Mouse (Mus musculus) yolk sac, embryonic 10.5 days (tissue): Measurements from ENCODE around the gene Pou1f1.

Experiments
- DNase-seq: peaks from one replicate; pipeline ENCODE4 v3.0.0-alpha.2; 2017; ENCODE audit warnings: low spot score

The Pou1f1 gene

DNA sequence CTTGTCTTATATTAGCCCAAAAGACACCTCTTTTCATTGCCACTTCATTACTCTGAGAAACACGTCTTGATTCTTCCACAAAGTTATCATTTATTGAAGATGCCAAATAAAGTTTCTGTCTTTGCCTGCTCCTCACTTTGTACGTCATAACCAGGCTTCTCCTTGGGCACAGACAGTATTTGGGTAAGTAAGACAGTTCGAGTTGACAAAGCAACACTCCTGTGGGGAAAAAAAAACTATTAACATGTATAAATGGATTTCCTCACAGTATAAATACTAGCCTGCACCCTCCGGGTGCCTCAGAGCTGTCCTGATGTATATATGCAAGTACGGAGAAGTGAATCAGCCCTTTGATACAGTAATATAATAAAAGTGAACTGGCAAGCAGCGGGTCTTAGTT lies at the start of gene Pou1f1:
Gene Pou1f1, plus strand, starts transcription at position 301 of the 400 bp plus-strand sequence.
- no peak for DNase-seq

DNA sequence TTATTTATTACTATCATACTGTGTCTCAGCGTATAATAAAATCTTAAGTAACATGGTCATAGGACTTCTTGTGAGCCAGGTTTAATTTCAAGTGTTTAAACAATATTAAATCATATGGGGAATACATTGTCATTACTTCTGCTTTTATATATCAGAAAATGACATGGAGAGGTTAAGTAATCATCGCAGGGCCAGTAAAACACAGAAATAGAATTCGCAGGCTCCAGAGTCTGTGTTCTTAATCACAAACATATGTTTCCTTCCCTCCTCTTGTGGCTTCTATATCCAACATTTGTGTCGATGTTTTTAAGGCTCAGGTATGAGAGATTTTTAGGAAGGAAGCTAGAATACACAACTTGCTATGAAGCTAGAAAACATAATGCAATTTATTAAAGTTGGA lies 49.7 kb upstream of the Pou1f1 start:
- no peak for DNase-seq

DNA sequence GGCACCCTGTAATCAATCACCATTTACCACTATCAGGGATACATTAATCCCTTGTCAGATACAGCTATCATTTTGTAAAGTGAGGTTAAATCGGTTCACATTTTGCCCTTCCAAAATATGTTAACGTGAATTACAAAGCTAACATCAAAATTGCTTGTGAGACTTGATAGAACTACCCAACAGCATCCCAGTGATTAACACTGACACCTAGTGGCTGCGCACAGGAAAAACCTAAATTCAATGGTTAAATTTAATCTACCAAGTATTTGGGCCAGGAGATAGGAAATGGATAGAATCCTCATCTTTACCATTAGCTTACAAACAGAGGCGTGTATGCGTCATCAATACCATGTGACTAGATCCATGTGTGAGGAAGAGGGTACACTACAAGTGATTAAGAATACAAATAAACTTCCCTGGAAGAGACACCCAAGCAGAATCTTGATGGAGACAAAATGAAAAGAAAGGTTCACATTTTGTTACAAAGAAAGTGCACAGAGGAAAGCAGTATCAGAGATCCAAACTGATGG lies 47.8 kb upstream of the Pou1f1 start:
- DNase-seq: no peak

DNA sequence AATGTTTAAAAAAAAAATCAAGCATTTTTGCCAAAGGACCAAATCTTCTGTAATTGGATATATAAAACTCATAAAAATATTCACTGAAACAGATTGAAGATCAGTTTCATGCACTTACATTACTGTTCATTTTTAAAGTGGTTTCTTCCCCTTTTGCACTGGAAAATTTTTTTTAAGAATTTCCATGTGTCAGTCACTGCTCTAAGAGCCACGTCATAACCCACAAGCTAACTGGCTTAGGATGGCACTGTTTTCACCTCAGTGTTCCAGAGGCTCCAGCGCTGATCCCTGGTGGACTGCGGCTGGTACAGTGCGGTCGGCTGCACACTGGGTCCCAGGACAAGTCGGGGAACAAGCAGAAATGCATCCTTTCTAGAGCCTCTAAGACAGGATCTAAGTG lies 34.6 kb upstream of the Pou1f1 start:
- no peak for DNase-seq

DNA sequence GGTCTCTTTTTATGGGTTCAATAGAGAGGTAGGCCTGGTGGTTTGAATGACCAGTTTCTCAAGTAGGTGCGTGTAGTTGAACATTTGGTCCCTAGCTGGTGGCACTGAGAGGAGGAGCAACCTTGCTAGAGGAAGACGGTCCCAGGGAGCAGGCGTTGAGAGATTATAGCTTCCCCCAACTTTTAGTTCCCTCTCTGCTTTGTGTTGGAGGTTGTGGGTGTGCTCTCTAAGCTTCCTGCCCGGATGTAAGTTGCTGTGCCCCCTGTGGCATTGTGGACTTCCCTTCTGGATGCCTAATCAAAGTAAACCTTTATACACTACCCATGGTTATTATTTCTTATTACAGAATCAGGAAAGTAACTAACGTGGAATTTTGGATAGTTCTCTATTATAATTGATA lies 24.3 kb upstream of the Pou1f1 start:
- DNase-seq: no peak

DNA sequence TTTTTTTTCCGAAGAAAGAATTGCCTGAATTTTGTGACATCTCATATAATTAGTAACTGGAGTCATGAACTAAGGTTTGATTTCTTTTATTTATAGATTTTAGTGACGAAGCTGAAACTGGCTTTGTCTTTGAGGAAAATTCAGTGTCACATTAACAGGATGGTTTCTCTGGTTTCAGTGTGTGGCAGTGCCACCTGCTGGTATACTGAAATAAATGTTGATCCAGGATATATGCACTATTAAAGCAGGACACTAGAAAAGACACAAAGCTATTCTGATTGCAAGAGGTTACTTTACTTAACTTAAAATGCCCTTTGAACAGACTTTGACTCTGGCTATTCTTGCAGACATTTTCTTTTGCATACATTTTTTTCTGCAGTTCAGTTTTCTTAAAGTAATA lies 23.3 kb upstream of the Pou1f1 start:
- DNase-seq: no peak

DNA sequence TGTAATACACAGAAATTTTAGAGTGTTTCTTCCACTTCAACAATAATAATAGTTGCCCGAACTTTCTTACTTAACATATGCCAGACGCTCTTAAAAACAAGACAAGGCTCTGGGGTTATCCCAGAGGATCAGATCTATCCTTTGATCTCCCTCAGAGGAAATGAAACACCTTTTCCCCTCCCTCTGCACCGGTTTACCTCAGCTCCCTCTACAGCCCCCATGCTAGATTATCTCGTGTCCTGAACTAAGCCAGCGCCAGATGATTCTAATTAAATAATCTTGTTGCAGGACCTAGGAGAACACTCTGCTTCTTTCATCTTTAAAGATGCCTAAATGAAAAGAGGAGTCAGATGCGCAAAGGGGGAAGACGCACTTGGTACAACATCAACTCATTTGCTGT lies 6.1 kb upstream of the Pou1f1 start:
- no peak for DNase-seq

DNA sequence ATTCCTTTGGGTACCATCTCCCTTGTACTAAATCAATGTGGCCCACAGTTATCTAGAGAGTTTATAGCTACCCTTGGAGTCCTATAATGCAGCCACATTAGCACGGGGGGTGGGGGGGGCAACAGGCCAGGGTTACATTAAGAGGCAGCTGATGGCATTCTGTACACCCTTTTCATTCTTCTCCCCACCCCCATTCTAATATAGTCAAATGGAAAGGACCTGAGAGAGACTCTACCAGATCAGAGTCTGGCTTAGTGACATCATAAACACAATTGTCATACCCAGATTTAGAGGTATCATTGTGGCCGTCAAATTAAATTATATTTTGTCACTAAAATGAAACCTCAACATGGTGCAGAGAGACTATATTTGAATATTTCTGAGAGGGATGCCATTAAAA lies 5.7 kb downstream of the Pou1f1 start:
- no peak for DNase-seq

DNA sequence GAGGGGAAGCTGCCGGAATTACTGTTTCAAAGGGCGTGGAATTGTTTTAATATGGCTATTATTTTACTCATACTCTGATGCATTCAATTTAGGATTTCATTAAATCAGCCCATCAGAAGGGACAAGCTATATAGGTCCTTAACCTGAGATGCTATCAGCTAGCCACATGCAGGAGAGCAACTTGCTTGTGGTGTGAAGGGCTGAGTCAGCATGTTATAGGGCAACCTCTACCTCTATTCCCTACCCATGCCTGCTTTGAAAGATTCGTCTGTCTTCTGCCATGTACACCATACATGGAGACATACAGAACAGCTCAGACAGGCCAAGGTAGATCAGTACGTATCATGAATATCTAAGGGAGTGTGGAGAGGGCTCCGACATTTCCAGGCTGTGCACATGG lies 6.4 kb downstream of the Pou1f1 start:
- DNase-seq: no peak

DNA sequence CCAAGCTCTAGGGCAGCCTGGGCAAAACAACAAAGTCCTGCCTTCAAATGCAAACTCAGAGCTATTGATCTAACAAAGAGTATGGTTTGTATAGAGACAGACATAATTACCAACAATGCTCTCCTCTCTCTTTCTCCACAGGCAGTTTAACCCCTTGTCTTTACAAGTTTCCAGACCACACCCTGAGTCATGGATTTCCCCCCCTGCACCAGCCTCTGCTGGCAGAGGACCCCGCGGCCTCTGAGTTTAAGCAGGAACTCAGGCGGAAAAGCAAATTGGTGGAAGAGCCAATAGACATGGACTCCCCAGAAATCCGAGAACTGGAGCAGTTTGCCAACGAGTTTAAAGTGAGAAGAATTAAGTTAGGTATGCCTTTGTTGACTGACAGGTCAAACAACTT lies 9.3 kb downstream of the Pou1f1 start:
- no peak for DNase-seq

DNA sequence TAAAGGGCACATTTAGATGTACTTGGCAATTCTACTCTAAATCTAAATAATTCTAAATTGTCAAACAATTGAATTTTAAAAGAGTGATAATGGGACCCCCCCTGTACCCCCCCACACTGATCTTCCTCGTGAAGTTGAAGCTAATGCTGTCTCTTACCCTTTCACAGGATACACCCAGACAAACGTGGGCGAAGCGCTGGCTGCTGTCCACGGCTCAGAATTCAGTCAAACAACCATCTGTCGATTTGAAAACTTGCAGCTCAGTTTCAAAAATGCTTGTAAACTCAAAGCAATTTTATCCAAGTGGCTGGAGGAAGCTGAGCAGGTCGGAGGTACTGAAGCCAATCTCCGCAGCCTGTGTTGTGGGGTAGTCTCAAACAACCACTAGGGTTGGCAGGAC lies 11.4 kb downstream of the Pou1f1 start:
- DNase-seq: no peak

DNA sequence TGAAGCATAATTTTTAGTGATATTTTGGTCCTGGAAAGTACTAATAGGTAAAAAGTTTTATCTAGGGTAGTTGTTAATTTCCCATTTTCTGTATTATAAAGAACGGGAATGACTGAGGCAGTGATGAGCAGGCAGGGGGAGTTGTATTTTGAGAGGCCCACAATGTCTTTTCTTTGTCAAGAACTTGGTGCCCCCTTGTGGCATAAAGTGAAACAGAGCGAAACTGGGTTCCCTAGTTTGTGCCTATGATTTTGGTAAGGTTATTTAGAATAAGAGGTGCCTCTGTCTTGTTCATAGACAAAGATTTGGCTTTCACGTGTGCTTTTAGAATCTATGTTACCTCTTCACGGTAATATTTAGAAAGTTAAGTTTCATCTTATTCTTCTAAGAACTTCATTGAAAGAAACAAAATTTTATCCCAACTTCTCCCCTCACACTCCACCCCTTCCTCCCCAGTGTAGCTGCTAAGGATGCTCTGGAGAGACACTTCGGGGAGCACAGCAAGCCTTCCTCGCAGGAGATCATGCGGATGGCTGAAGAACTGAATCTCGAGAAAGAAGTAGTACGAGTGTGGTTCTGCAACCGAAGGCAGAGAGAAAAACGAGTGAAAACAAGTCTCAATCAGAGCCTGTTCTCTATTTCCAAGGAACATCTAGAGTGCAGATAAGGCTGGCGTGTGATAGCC lies 13.1 kb downstream of the Pou1f1 start:
- DNase-seq: no peak

DNA sequence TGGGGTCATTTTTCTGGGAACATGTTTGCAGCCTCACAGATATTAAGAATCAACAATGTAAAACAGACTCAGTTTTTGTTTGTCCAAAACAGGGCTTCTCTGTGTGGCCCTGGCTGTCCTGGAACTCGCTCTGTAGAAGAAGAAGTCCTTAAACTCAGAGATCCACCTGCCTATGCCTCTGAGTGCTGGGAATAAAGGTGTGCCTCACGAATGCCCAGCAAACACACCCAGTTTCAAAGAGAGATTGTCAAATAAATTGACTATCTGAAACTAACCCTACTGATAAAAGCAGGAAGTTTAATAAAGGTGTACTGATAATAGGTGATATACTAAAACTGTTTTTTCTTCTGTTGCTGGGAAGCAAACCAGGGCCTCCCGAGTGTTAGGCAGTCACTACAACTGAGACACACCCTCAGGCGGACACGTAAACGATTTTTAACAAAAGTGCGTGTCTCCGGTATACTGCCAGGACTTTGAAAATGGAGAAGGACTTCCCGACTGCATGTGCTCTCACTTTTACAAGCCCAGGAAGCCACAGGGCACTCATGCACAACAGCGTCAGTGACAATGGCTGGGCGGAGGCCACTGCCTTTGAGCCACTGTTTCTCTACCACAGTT lies 23.5 kb downstream of the Pou1f1 start:
- DNase-seq: no peak

DNA sequence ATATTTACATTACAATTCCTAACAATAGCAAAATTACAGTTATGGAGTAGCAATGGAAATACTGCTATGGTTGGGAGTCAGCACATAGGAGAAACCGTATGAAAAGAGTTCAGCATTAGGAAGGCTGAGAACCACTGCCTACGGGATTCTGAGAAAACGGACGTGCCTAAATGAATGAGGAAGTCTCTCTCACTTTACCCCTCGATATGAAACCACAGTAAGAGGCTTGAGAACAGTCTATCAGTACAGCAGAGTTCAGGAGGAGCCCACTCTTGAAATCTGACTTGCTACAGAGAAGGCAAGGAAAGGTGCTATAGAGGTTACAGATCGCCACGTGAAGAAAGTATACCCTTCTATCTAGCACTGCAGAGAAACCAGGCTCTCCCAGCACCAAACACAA lies 28.6 kb downstream of the Pou1f1 start:
- no peak for DNase-seq

DNA sequence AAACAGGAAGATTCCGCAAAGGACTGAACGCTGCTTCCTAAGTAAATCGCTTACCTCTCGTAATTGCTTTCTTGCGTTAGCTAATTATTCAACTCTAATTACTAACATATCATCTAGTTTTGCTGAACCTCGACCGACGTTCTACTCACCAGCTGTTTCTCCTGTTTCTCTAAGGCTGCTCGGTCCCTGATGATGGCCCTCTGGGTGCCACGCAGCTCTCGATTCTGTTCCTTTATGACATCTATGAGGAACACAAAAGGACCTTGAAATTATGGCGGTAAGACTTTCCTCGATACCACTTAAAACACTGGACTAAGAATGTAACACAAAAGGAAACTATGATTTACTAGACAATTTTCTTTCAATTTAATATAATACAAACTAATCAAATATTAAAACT lies 30.5 kb downstream of the Pou1f1 start:
- DNase-seq: no peak

DNA sequence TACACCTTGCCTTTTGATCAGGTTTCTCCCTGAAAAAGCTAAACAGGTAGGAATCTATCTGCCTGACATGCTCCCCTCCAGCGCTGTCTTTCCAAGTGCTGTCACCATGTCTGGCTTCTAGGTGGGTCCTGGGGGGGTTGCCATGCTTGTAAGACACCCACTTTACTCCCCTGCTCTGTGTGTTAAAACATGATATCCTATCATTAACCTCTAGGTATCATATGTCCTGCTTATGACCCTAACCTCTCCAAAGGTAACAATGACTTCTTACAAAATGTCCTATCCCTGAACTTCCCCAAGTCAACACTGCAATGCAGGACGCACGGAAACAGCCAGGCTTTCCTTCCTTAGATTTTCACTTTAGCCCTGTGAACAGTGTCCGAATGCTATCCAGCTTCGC lies 34.0 kb downstream of the Pou1f1 start:
- no peak for DNase-seq

DNA sequence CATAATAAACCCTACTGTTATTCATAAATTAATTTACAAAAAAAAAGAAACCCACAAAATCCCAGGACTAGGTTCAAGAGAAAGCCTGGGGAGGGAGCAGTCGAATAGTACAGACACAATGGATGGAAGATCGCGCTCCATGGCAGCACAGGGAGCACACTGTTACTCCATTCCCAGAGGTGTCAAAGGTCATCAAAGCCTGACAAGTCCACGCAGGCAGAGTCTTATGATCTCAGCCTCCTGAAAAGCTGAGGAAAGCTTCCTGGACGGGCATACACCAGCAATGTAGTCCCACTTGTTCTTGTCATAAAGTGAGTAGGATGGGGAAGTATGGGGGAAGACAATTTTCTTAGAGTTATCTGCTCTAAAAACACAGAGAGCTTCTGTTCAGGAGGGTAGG lies 37.1 kb downstream of the Pou1f1 start:
- peak; percentile 63 for DNase-seq

DNA sequence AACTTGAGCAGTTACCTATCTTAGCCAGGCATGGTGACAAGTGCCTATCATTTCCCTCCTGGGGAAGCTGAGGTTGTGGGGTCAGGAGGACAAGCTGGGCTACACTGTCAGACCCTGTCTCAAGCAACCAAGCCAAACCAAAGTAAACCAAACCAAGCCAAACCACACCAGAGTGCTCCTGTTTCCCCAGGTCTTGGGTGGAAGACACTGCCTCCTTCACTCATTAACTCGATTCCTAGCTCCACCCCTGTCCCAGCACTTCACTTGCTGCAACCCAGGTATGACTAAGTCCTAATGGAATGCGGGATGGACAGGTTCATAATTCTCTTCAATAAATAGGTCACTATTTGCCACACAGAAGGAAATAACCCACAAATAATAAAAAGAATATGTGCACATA lies 39.3 kb downstream of the Pou1f1 start:
- peak; percentile 79 for DNase-seq

DNA sequence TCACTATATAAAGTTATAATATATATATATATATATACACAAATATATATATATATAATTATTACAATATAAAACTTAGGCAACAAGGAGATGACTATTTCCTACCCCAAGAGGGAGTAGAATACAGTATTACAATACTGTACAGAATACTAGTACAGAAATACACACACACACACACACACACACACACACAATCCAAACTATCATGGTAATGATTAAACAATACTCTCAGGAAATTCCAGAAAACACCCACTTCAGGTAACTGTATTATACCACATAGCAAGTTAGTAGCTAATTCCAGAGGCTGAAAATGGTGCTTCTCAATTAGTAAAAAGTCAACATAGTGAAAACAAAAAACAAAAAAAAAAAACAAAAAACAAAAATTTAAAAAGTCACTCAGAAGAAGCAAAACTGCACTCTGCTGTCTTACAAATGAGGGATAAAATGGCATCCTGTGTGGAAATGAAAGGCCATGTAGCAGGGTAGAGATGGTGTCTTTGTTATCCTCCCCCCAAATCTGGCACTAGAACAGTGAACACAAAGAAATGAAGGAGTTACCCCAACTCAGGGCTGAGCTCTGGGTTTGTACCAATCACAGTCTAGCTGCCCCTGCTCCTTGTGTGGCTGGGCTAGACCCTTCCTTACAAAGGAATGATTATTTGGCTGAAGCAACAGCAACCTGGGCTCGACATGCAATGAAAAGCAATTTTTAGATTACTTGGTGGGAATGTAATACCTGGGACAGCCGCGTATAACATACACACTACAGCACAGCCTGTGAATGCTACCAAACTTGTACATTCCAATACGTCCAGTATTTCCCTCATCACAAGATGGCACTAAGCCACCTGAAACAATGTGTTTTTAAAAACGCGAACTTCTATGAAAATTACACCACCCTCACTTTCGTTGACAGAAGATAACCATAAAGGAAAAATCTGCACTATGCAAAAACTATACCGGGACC lies 41.0 kb downstream of the Pou1f1 start:
- DNase-seq: peak; percentile 14

DNA sequence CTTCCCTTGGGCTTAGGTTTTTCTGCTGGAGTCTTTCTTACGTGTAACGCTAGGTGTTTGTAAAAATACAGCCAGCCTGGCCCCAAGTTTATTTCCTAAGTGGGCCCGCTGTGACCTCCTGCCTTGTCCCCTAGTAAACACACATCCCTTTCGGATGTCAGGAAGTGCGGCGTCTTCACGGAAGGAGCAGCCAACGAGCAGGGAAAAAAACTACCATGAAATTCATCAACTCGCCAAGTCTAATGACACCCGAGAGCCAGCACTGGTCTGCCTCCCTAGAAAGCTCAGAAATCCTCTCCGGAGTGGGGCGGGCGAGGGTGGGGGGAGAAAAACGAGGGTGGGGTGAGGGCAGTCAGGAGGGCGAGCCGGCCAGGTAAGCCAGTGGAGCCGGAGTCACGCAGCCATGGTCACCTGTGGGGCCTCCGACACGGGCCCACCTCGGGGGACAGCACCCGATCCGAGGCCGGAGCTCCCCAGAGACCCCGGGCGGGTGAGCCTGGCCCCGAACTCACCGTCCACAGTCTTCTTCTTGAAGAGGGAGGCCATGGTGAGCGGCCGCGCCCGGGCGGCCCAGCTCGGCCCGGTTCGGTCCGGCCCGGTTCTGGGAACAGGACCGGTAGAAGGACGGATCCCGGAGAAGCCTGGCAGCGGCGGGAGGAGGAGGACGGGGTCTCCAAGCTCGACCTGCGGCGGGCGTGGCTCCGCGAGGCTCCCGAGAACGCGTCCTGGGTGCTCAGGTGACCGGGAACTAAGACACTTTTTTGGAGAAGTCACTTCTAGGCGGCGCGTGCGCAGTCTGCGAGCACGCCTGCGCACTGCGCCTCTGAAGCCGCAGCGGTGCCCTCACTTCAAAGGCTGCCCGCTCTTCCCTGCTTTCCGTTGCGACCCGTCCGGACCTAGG lies 41.9 kb downstream of the Pou1f1 start, which contains the start of gene Chmp2b:
Gene Chmp2b, minus strand, starts transcription at position 764 of the 901 bp plus-strand sequence.
- peak; percentile 86 for DNase-seq

DNA sequence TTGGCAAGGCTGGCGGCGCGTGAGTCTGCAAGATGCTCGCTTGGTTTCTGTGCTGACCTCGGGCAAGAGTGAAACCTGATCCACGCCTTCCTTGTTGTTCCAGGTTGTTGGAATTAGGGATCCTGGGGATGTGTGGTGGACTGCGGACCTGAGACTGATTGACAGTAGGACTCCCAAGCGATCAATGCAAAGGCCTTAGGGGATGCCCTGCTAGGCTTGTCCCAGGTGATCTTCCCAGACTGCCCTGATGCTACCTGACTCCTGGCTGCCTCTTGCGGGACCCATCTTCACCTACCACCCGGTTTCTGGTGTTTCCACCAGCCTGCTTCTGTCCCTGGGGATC lies 42.5 kb downstream of the Pou1f1 start:
- no peak for DNase-seq

DNA sequence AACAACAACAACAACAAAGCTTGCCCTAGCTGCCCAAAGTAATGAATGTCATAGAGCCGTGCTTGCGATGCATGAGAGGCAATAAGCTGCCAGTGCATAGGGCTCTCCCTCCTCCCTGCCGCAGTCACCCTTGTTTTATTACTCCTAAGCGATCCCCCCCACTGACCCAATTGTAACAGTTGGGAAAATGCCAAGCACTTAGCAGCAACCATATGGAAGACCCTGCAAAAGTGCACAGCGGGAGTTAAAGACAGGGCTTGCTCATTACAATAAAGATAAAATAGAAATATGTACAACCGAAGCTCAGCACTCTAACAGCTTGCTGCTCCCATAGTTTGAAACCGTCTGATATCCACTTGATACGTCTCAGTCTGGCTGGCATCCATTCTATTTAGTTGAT lies 44.0 kb downstream of the Pou1f1 start:
- DNase-seq: no peak
